Mouse (Mus musculus) intestine, embryonic 14.5 days (tissue): ENCODE results near the gene Atg2a. TPM values are rescaled to one million over a fixed set of nuclear protein-coding genes. Genes with fewer than 3 reads are reported as not detected.
"Not testable (repeated sequence)": the region's sequence is repeated elsewhere in the genome, so short reads cannot be mapped to it uniquely, and the experiment has no call there.

Experiments used
- ATAC-seq: fragments of 200-750 bp; cut with Nextera tagmentation; replicated peaks from 2 replicates; pipeline ENCODE4 v1.8.0; 2017; ENCODE audit warnings: low read depth, moderate number of reproducible peaks, moderate TSS enrichment, moderate library complexity; ENCODE audit not compliant: low FRiP score, low TSS enrichment
- DNase-seq: peaks from one replicate; pipeline ENCODE4 v3.0.0-alpha.2; 2018; ENCODE audit warnings: low spot score
- H3K27ac ChIP-seq: fragments of 300-500 bp; sonication (generic); 2 replicates; pipeline ENCODE4 v1.5.1; 2014; ENCODE audit warnings: low read depth, mild to moderate bottlenecking, control low read depth
- H3K27me3 ChIP-seq: fragments of 300-500 bp; sonication (generic); replicated peaks from 2 replicates; pipeline ENCODE4 v1.6.1; 2014; ENCODE audit warnings: low read length, control low read depth; ENCODE audit not compliant: control insufficient read depth, insufficient read depth
- H3K36me3 ChIP-seq: fragments of 300-500 bp; sonication (generic); 2 replicates; pipeline ENCODE4 v1.6.1; 2014; ENCODE audit warnings: low read length, control low read depth; ENCODE audit not compliant: control insufficient read depth, insufficient read depth
- H3K4me1 ChIP-seq: fragments of 300-500 bp; sonication (generic); replicated peaks from 2 replicates; pipeline ENCODE4 v1.6.1; 2014; ENCODE audit warnings: low read length, control low read depth, mixed read lengths; ENCODE audit not compliant: control insufficient read depth, insufficient read depth
- H3K4me2 ChIP-seq: fragments of 300-500 bp; sonication (generic); 2 replicates; pipeline ENCODE4 v1.6.1; 2014; ENCODE audit warnings: low read length
- H3K4me3 ChIP-seq: fragments of 300-500 bp; sonication (generic); 2 replicates; pipeline ENCODE4 v1.5.1; 2014; ENCODE audit warnings: low read depth, low read length, control low read depth, mixed read lengths
- H3K9ac ChIP-seq: fragments of 300-500 bp; sonication (generic); 2 replicates; pipeline ENCODE4 v1.6.1; 2014; ENCODE audit warnings: mild to moderate bottlenecking, low read length
- H3K9me3 ChIP-seq: fragments of 300-500 bp; sonication (generic); 2 replicates; pipeline ENCODE4 v1.6.1; 2016; ENCODE audit warnings: low read length, control low read depth; ENCODE audit not compliant: control insufficient read depth
- WGBS: fragments of 180-500 bp; shearing (Covaris S2); extraction: QIAGEN DNeasy Blood & Tissue Kit; methylation state at CpG from one replicate; pipeline ENCODE4 v1.1.7; 2014; 5-methylcytosine and 5-hydroxymethylcytosine counted together
- polyA plus RNA-seq: library from polyadenylated mRNA; unstranded; fragments of >200 nt; fragmentation: Nextera tagmentation; extraction: Ambion mirVana; gene quantifications from 2 replicates; pipeline ENCODE4 v1.2.1, GENCODE M21; 2014

The Atg2a gene
- polyA plus RNA-seq, 1 experiment from 2014 or later, result 11.6 TPM

DNA sequence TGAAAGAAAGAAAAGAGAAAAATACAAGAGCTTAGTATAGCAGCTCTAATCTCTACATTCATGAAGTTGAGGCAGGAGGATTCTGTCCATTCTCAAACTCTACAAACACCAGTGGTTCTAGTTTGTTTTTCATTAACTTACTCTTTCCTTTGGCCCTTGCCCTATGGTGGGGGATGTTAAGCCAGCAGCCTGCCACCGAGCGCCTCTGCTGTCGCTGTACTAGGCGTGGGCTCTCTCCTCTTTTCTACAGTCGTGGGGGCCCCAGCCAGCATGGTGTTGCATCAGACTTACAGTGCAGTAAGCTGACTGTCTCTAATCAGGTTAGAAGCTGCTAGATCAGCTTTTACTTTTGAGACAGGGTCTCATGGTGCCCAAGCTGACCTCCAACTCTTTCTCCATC is 41.5 kb downstream of the Atg2a start:
- DNase-seq, result no peak
- no peak for ATAC-seq
- no peaks in the 10 kb centered on the region for H3K27me3 ChIP-seq
- peaks cover 60% of the 10 kb centered on the region for H3K36me3 ChIP-seq
- peaks cover 16% of the 10 kb centered on the region for H3K4me1 ChIP-seq
- 72% methylated on average over 5 of the region's 5 CpGs for WGBS
- H3K4me3 ChIP-seq, result no peak overlapping the region
- H3K9ac ChIP-seq, result no peak overlapping the region
- no peak overlapping the region for H3K27ac ChIP-seq
- H3K9me3 ChIP-seq, result no peaks in the 10 kb centered on the region
- no peak overlapping the region for H3K4me2 ChIP-seq

DNA sequence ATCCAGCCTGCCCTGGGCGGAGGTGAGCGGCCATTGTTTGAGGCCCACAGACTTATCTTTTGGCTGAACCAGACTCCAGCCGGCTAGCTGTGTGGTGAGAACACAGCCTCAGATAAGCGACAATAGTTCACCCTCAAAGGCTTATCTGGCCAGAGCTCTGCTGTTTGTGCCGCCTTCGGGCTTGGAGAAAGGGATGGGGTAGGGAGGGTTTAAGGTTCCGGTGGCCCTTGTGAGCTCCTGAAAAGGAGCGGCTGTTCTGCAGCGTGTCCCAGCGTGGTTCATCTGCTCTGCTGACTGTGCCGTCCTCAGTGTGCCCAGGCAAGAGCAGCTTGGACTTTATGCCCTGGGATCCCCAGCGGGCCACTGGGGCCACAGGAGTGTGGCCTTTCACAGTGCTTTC is 43.0 kb downstream of the Atg2a start:
- Histone ChIP-seq H3K9me3 (no peaks in the 10 kb centered on the region), H3K4me3 (no peak overlapping the region), H3K36me3 (peaks cover 66% of the 10 kb centered on the region), H3K4me1 (peaks cover 1% of the 10 kb centered on the region; the same call in 1 of the 2 replicates), H3K9ac (no peak overlapping the region), H3K4me2 (no peak overlapping the region), H3K27me3 (no peaks in the 10 kb centered on the region), H3K27ac (no peak overlapping the region)
- WGBS, result 77% methylated on average over 12 of the region's 12 CpGs
- DNase-seq, result no peak
- no peak for ATAC-seq

DNA sequence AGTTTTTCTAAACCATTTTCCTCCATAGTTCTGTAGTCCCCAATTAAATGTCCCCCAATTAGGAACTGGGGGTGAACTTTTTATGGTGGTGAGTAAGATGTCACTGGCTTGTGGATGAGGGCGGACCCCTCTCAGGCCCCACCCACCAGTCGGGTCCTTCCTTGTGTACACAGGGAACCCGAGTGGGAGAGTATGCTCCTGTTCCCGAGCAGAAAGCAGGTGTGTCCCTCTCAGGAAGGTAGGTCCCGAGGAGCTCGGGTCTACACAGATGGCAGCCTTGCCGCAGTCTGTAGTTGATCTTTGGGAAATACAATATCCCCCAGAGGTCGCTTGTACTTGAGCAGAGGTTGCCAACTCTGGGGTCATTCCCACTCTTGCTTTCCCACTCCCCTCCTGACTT is 43.8 kb downstream of the Atg2a start:
- H3K9ac ChIP-seq, result no peak overlapping the region
- H3K4me2 ChIP-seq, result no peak overlapping the region
- no peak for DNase-seq
- no peak overlapping the region for H3K27ac ChIP-seq
- H3K4me1 ChIP-seq, result no peaks in the 10 kb centered on the region
- 62% methylated on average over 8 of the region's 8 CpGs for WGBS
- no peak overlapping the region for H3K4me3 ChIP-seq
- ATAC-seq, result peak; percentile 22; the same call in 1 of the 2 replicates
- H3K9me3 ChIP-seq, result no peaks in the 10 kb centered on the region
- H3K27me3 ChIP-seq, result no peaks in the 10 kb centered on the region
- peaks cover 68% of the 10 kb centered on the region for H3K36me3 ChIP-seq

DNA sequence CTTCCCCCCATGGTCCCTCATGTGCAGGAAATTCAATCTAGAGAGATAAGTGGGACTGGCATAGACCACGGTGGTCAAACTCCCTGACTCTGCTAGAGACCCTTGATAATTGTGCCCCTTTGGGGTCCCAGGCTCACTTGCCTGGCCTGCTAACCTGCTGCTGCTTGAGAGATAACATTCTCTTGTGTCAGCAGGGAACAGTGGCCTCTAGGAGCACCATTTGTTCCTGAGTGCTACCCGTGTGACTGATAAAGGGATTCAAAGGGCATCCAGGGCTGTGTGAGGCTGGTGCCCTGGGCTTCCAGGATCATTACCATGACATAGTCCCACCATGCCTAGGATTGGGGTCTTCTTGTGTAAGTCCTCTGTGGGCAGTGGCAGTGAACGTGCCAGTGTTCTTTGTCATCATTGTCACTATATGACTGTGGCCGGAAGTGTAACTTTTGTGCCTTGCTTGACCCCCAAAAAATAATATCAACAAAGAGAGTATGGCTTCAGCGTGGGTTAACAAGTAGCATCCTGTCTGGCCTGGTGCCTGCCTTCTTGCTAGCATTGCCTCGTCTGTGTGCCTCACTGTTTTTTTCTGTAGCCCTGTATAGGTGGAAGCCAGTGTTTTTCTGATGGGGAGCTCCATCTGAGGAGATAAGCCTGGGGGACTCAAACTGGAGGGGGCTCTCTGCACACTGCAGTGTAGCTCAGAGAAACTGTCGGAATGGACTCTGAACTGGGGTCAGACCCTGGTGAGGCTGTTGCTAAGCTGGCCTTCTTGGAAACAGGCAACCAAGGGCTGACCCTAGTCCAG is 44.4 kb downstream of the Atg2a start:
- WGBS, result 68% methylated on average over 7 of the region's 7 CpGs
- no peak for DNase-seq

DNA sequence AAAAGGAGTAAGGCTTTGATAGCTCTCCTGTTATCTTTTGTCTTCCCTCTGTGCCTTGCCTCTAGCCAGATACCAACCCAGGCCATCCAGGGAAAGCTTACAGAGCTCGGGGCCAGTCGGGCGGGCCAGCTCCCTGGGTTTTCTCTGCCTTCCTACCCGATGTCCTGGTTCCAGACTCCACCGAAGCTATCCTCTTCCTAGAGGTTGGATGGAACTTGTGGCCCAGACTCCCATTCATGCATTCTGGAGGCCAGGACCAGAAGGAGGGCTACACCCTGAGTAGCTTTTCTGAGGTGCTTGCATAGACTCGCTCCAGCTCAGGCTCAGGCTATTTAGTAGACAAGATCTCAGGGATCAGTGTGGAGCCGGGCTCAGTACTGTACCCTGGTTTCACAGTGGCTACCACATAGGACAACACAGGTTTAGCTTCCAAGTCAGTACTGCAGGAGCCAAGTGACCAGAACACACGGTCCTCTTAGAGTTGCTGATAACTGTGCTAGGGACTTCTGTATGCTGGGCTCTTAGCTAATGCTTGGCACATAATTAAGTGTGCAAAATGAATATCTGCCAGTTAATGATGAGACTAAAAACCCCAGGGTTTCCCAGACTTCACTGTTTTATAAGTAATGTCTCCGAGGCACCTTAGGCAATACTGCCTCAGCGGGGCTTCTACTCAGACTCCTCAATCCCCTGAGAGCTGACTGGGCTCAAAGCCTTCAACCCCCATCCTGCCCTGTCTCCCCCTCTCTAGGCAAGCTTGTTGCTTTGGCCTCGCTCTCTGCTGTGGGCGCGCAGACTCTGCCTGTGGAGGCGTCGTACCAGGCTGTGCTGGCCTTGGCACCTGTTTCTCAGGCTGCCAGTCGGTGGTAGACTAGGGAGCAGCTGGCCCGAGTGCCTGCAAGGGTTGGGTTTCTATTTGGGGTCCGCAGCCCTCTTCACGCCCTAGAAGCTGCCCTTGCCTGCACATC is 45.2 kb downstream of the Atg2a start:
- no peaks in the 10 kb centered on the region for H3K27me3 ChIP-seq
- WGBS, result 91% methylated on average over 19 of the region's 19 CpGs
- H3K4me2 ChIP-seq, result no peak overlapping the region
- ATAC-seq (no peak), DNase-seq (no peak)
- no peak overlapping the region for H3K9ac ChIP-seq
- peaks cover 60% of the 10 kb centered on the region for H3K36me3 ChIP-seq
- H3K4me3 ChIP-seq, result no peak overlapping the region
- H3K27ac ChIP-seq, result no peak overlapping the region
- no peaks in the 10 kb centered on the region for H3K4me1 ChIP-seq
- no peaks in the 10 kb centered on the region for H3K9me3 ChIP-seq

More for the DNA sequence above, 44.4 kb downstream of the Atg2a start:
- Histone ChIP-seq H3K9me3 (no peaks in the 10 kb centered on the region), H3K36me3 (peaks cover 64% of the 10 kb centered on the region), H3K4me1 (no peaks in the 10 kb centered on the region), H3K9ac (no peak overlapping the region), H3K27me3 (no peaks in the 10 kb centered on the region), H3K27ac (no peak overlapping the region), H3K4me2 (no peak overlapping the region), H3K4me3 (no peak overlapping the region)
- no peak for ATAC-seq

DNA sequence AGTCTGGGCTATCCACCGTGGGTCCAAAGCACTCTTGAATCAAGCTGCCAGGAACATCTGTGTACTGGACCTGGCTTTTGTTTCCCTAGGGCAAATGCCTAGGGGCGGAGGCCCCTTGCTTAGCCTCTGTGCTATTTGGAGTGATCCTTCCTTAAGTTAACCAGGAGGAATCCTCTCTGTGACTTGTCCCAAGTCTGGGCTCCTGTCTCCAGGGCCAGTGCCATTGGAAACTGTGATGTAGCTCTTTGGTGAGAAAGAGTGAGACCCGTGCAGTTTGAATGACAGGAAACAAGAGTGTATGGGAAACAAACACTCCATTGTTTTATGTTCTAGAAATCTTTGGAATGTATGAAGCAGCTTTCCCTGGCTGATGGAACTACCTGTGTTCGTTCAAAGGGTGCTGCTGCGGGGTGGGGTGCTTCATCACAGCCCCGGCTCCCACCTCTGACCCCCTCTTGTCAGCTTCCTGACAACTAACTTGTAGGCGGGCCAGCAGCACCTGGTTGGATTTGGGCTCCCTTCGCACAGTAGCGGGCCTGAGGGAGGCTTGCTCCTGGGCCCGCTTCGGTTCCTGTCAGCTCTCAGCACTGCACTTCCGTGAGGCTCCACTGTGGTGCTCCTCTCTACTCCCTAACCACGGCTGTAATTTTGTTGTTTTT is 46.9 kb downstream of the Atg2a start:
- Histone ChIP-seq H3K9ac (no peak overlapping the region), H3K27ac (no peak overlapping the region), H3K4me3 (no peak overlapping the region), H3K9me3 (no peaks in the 10 kb centered on the region), H3K36me3 (peaks cover 49% of the 10 kb centered on the region), H3K4me1 (no peaks in the 10 kb centered on the region), H3K4me2 (no peak overlapping the region), H3K27me3 (no peaks in the 10 kb centered on the region)
- no peak for ATAC-seq
- no peak for DNase-seq
- WGBS, result 69% methylated on average over 13 of the region's 13 CpGs

DNA sequence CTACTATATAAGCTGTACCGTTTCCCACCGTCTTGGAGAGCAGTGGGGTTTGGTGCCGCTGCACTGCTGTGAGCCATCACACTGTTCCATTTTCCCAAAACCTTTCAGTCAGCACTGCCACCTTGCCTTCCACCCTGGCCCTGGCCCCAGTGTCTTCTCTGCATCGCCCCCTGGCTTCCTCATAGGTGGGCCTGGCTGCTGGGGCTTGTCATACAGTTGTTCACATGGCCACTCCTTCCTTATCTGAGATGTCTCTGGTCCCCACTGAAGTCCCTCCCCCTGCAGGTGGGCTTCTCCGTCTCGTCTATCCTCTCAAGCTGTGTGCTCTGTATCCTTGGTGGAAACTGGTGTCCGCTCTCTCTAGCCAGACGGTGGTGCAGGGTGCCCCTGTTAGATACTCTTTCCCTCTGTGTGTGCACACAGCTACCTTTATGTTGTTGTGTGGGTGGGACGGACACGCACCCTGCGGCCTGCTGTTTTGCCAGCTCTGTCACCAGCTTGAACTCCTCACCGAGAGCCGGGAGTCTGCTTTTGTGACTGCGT is 48.3 kb downstream of the Atg2a start:
- no peaks in the 10 kb centered on the region for H3K9me3 ChIP-seq
- no peak overlapping the region for H3K4me3 ChIP-seq
- H3K9ac ChIP-seq, result no peak overlapping the region
- peaks cover 50% of the 10 kb centered on the region for H3K36me3 ChIP-seq
- ATAC-seq (no peak), DNase-seq (no peak)
- H3K4me1 ChIP-seq, result no peaks in the 10 kb centered on the region
- H3K27ac ChIP-seq, result no peak overlapping the region
- H3K27me3 ChIP-seq, result no peaks in the 10 kb centered on the region
- WGBS, result 91% methylated on average over 14 of the region's 14 CpGs
- H3K4me2 ChIP-seq, result no peak overlapping the region

DNA sequence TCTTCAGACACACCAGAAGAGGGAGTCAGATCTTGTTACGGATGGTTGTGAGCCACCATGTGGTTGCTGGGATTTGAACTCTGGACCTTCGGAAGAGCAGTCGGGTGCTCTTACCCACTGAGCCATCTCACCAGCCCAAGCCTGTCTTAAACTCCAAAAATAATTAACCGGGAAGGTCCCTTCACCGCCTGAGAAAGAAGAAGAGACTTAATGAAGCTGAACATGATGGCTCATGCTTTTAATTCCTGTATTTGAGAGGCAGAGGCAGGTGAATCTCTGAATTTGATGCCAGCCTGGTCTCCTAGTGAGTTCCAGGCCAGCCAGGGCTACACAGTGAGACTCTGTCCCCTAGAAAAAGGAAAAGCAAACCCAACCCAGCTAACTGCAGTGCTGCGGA is 49.2 kb downstream of the Atg2a start:
- ATAC-seq, H3K9me3 ChIP-seq, H3K27me3 ChIP-seq, H3K4me3 ChIP-seq, H3K4me2 ChIP-seq, H3K4me1 ChIP-seq, DNase-seq, H3K9ac ChIP-seq: not testable (repeated sequence)
- 89% methylated on average over 5 of the region's 6 CpGs for WGBS
- H3K27ac ChIP-seq, result peak overlapping the region; percentile 60; the same call in 1 of the 2 replicates
- peaks cover 52% of the 10 kb centered on the region for H3K36me3 ChIP-seq
